Mouse (Mus musculus) skeletal muscle tissue, postnatal 0 days (tissue): Measurements from ENCODE around the gene Gm49373. TPM values are rescaled to one million over a fixed set of nuclear protein-coding genes. Genes with fewer than 3 reads are reported as not detected.

Experiments
- microRNA counts: library from miRNA; unstranded; fragments of <30 nt; microRNA quantifications from one replicate; lab custom pipeline; 2015
- microRNA-seq, 2 experiments: library from miRNA; unstranded; fragments of <30 nt; microRNA quantifications; one replicate each; pipeline ENCODE4; 2016
- polyA plus RNA-seq: library from polyadenylated mRNA; unstranded; fragments of >200 nt; fragmentation: Nextera tagmentation; extraction: Ambion mirVana; gene quantifications from 2 replicates; pipeline ENCODE4 v1.2.1, GENCODE M21; 2015

Gene Gm49373
- polyA plus RNA-seq: 0.09 and 0.21 TPM in 2 replicates

GRCm38 (mm10) chr9:21073044-21073840 lies at the start of gene Gm49373, which contains the start of gene Fdx1l:
TSS of gene Gm49373 (minus strand) at chr9:21073096.
TSS of gene Fdx1l (minus strand) at chr9:21073614.

GRCm38 (mm10) chr9:21091707-21092320 lies 18.9 kb upstream of the Gm49373 start, which contains the start of the genes Gm38431 and Raver1:
TSS of gene Gm38431 (minus strand) at chr9:21091997.
TSS of gene Raver1 (minus strand) at chr9:21092008.

GRCm38 (mm10) chr9:21067006-21067684 lies 5.8 kb downstream of the Gm49373 start, which contains the start of gene Zglp1:
TSS of gene Zglp1 (minus strand) at chr9:21067093.

GRCm38 (mm10) chr9:21031896-21032351 lies 41.0 kb downstream of the Gm49373 start, which contains the start of gene Icam5:
TSS of gene Icam5 (plus strand) at chr9:21032073.

GRCm38 (mm10) chr9:21029291-21030054 lies 43.4 kb downstream of the Gm49373 start, which contains the start of gene Icam4:
TSS of gene Icam4 (plus strand) at chr9:21029373.

GRCm38 (mm10) chr9:21015571-21016130 lies 57.2 kb downstream of the Gm49373 start, which contains the start of gene Icam1:
TSS of gene Icam1 (plus strand) at chr9:21015985.

MicroRNA genes within 50 kb of the gene (microRNA counts, 519-probe panel; counts per million panel counts)
- 296 counts per million, percentile 58 among the panel's probes with 10 or more counts for microRNA mmu-miR-1900 (lab: Ali Mortazavi, UCI)

Small RNA genes within 50 kb of the gene (microRNA-seq; reads per million reads assigned to microRNA genes)
- gene Mir1900: 0 reads per million in 2 experiments
- gene Mir7082: 0.30 to 1.3 reads per million in 2 experiments

Other genes with a start within 250 kb of the Gm49373 start
- gene A230050P20Rik, start 204.5 kb downstream of the Gm49373 start, polyA plus RNA-seq: 5.3 and 6.4 TPM in 2 replicates
- 4.1 and 4.4 TPM in 2 replicates for gene Angptl6, start 193.4 kb downstream of the Gm49373 start, polyA plus RNA-seq
- 27.7 and 28.3 TPM in 2 replicates for gene Ppan, start 184.9 kb downstream of the Gm49373 start, polyA plus RNA-seq
- 205 and 214 TPM in 2 replicates for gene Eif3g, start 174.5 kb downstream of the Gm49373 start, polyA plus RNA-seq
- gene Dnmt1, start 113.2 kb downstream of the Gm49373 start, polyA plus RNA-seq: 12.7 and 13.9 TPM in 2 replicates
- 14.7 and 17.5 TPM in 2 replicates for gene S1pr2, start 96.3 kb downstream of the Gm49373 start, polyA plus RNA-seq
- gene Mrpl4, start 70.4 kb downstream of the Gm49373 start, polyA plus RNA-seq: 100 and 101 TPM in 2 replicates
- 5.1 and 7.8 TPM in 2 replicates for gene Icam1, start 57.1 kb downstream of the Gm49373 start, polyA plus RNA-seq
- 0.26 and 0.32 TPM in 2 replicates for gene Icam4, start 43.7 kb downstream of the Gm49373 start, polyA plus RNA-seq
- gene Icam5, start 41.0 kb downstream of the Gm49373 start, polyA plus RNA-seq: 0.06 and 0.10 TPM in 2 replicates
- 0.54 TPM in 1 of 2 replicates, not detected in the other for gene Zglp1, start 6.0 kb downstream of the Gm49373 start, polyA plus RNA-seq
- 46.8 and 48.7 TPM in 2 replicates for gene Fdx1l, start 518 bp upstream of the Gm49373 start, polyA plus RNA-seq
- 0.76 and 0.97 TPM in 2 replicates for gene Gm38431, start 18.9 kb upstream of the Gm49373 start, polyA plus RNA-seq
- gene Raver1, start 18.9 kb upstream of the Gm49373 start, polyA plus RNA-seq: 13.1 and 16.3 TPM in 2 replicates
- gene Tyk2, start 58.1 kb upstream of the Gm49373 start, polyA plus RNA-seq: 6.3 and 6.6 TPM in 2 replicates
- 145 and 165 TPM in 2 replicates for gene Cdc37, start 76.9 kb upstream of the Gm49373 start, polyA plus RNA-seq
- gene Pde4a, start 92.6 kb upstream of the Gm49373 start, polyA plus RNA-seq: 6.5 and 7.2 TPM in 2 replicates
- gene Keap1, start 166.3 kb upstream of the Gm49373 start, polyA plus RNA-seq: 53.3 and 55.3 TPM in 2 replicates
- gene S1pr5, start 175.3 kb upstream of the Gm49373 start, polyA plus RNA-seq: 0.09 and 0.57 TPM in 2 replicates
- 29.1 and 32.1 TPM in 2 replicates for gene Atg4d, start 192.2 kb upstream of the Gm49373 start, polyA plus RNA-seq
- 7.5 and 9.2 TPM in 2 replicates for gene Kri1, start 214.9 kb upstream of the Gm49373 start, polyA plus RNA-seq
- 51.6 and 53.4 TPM in 2 replicates for gene Cdkn2d, start 218.3 kb upstream of the Gm49373 start, polyA plus RNA-seq
- gene Ap1m2, start 239.2 kb upstream of the Gm49373 start, polyA plus RNA-seq: 0.83 TPM in 1 of 2 replicates, not detected in the other
- gene Slc44a2, start 247.6 kb upstream of the Gm49373 start, polyA plus RNA-seq: 94.4 and 107 TPM in 2 replicates